Mouse (Mus musculus) urinary bladder, postnatal 25 days (tissue): ENCODE results near the gene Dera.

ENCODE experiments used
- DNase-seq: peaks from one replicate; pipeline ENCODE4 v3.0.0; 2022; ENCODE audit warnings: low spot score

Gene Dera

DNA sequence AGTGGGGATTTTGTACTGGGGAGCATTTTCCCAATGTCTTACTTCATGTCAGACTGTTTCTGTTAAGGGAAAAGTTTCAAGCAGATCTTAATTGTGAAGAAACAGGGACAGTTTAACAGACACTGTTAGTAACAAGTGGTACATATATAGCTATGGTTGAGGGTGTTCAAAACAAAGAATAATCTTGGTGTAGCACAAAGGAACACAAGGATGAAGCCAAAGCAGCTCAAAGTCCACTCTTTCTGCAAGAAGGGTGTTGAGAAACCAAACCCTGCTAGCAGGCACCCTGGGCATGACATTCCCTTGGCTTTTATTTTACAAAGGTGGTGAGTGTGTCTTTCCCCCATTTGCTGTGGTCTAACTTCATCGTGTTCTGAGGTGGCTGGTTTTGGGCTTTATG is 3.5 kb downstream of the Dera start:
- no peak for DNase-seq

DNA sequence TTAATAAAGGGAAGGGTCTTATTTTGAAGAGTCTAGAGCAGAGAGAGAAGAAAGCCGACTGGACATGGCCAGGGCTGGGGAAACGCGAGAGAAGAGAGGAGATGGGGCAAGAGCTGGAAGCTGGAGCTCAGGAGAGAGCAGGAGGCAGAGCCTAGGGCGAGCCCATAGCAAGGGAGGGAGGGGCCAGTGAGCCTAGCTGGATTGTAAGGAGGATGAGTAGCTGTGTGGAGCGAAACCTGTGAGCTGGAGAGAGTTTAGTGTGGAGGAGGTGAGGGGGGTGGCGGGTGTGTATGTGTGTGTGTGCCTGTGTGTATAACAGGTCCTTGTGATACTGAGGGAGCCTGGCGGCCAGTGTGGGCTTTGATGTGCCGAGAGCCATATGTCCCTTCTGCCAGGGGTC is 5.3 kb downstream of the Dera start:
- DNase-seq = no peak

DNA sequence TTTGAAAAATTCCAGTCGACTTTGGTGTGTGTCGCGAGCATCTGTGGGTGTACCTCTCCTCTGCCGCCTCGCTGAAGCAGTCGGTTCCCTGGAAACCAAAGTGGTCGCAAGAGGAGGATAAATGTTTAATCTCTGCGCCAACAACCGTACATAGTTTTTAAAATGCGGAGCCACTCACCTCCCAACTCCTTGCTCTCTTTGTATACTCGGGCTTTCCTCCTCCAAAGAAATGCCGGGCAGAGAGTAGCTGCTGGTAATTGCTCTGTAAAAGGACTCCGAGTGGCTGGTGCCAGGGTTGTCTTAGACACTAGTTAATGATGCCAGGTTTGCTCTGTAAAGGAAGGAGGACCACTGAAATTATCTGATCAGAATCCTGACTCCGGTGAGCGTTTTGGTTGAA is 6.6 kb downstream of the Dera start:
- DNase-seq = no peak

DNA sequence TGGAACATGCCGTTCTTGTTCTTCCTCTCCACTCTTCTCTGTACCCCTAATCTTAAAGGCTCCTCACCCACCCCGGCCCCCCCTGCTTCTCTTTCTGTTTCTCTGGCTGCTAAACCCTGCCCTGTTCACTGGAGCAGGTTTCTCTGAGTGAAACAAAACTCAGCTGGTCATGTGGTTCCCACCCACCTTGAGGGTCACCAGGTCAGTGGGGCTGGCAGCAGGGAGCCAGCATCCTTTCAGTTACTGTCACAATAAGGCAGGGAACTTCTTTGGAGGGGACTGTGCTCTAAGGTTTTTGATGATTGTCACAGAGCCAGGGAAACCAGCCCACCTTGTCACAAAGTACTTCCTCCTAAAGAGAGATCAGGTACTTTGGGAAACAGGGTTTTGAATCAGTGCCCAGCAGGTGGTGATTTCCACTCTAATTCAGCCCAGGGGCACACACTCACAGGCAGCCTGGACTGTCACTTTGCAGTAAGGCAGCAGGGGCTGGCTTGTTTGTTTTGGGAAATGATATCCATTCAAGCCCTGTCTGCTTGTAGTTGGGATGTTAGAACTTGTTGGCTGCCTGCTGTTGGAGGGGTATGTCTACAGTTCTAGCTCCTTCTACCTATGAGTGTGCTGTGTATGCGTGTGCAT is 10.3 kb downstream of the Dera start:
- DNase-seq = no peak

- DNase-seq = no peak
These were observed 11.8 kb downstream of the Dera start for GRCm38 (mm10) chr6:137766177-137766576.

DNA sequence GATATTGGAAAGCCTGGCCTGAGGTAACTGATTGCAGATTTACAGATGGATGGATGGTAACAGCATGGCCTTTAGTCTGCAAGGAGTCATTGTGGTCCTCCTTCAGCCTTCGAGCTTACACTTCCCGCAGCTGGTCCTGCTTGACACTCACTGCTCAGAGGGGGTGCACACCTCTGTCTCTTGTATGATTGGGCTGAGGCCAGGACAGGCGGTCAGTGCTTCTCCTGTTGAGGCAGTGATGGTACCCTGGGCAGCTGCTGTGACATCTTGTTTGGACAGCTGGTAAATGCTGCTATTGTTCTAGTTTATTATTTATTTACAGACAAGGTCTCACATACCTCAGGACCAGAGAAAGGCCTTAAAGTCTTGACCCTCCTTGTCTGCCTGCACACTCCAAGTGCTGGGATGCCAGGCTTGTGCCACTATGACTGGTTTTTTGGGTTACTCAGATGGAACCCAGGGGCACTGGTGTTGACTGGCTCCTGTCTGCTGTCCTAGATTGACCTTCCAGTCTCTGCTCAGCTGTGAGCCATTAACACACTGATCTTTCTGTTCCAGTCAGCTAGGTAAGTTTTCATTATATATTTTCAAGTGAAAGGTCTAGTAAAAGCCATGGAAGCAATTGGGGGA is 17.4 kb downstream of the Dera start:
- no peak for DNase-seq

- no peak for DNase-seq
These were observed 18.7 kb downstream of the Dera start for GRCm38 (mm10) chr6:137772918-137773636.

GRCm38 (mm10) chr6:137773637-137774028 is 19.3 kb downstream of the Dera start:
- no peak for DNase-seq

GRCm38 (mm10) chr6:137774166-137774565 is 19.8 kb downstream of the Dera start:
- no peak for DNase-seq

GRCm38 (mm10) chr6:137775159-137775558 is 20.8 kb downstream of the Dera start:
- DNase-seq = no peak

DNA sequence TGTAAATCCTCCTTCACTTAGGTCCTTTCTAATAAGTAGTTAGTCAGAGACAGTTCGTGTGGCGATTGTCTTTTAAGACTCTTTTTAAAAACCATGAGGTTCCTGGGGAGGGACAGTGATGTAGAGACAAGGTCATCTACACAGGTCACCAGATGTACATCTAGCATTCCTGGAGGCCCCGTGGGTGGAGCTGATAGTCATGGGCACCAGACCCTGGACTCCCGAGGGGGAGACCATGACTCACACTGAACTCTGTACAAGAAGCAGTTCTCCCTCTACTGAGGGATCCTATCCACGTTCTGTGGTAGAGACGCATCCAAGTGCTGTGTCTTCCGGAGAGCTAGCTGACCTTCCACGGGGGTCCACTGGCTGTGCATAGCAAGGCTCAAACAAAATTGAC is 22.6 kb downstream of the Dera start:
- no peak for DNase-seq

DNA sequence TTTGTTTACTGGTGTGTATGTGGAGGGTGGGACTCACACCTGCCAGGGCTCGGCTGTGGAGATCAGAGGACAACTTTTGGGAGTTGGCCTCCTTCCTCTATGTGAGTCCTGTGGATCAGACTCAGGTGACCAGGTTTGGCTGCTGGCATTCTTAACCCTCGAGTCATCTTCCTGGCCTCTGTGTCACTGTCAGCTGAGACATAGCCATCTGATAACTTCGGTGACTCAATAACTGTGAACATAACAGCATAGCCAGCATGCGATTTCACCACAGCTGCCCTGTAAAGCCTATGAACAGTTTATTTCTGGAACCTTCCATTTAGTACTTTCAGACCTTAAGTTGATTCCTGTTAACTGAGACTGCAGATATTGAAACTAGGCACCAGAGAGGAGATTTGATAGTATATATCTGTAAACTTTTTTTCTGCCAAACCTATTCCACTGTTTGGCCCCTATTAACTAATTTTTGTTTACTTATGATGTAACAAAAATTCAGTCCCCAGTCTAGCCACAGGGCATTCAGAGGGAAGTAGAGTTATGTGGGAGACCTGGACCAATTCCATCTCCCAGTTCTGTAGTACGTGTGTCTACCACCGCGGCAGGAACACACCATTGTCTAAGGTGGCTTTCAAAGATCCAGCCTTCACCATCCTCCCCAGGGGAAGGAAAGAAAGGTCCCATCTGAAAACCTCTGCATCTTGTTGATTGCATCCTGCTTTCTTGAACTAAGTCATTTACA is 29.7 kb downstream of the Dera start:
- no peak for DNase-seq

DNA sequence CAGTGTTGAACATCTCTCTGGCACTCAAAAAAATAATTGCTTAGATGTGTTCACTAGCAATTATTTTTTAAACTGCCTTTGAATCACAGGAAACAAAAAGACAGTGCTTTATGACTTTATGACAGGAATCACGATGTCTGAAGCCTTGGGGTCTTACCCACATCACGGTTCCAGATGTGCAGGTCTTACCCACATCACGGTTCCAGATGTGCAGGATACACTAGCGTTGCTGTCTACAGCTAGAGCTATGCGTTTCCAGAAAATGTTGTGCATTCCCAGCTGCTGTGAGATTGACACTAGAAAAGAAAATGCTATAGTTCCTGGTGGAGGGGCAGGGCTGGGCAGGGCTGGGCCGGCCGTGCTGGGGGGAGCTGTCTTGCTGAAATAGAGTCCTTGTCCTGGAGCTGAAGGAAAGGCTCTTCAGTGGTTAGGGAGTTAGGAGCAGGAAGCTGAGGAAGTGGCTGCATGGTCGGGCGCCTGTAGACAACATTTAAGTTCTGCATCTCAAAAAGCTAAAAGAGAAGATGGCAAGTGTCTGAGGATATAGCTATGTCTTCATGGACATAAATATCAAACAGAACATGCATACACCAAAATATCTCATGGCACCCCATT is 34.7 kb downstream of the Dera start:
- no peak for DNase-seq

DNA sequence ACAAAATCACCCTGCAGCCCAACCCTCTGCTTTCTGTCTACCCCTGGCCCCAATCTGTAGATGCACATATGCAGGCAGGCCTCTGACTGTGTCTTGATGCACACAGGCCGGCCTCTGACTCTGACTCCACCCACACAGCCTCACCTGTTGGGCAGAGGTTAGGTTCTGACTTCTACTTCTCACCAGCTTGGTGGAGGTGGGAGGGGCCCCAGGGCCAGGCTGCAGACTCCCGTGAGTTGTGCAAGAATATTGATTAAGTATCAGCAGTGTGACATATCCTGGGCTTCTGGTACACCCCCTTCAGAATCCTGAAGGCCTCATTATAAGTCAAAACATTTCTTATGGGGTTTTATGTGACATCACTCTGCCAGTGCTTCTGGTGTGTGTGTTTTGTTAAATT is 35.3 kb downstream of the Dera start:
- DNase-seq = no peak

- DNase-seq = no peak
These were observed 41.1 kb downstream of the Dera start for GRCm38 (mm10) chr6:137795494-137795893.

DNA sequence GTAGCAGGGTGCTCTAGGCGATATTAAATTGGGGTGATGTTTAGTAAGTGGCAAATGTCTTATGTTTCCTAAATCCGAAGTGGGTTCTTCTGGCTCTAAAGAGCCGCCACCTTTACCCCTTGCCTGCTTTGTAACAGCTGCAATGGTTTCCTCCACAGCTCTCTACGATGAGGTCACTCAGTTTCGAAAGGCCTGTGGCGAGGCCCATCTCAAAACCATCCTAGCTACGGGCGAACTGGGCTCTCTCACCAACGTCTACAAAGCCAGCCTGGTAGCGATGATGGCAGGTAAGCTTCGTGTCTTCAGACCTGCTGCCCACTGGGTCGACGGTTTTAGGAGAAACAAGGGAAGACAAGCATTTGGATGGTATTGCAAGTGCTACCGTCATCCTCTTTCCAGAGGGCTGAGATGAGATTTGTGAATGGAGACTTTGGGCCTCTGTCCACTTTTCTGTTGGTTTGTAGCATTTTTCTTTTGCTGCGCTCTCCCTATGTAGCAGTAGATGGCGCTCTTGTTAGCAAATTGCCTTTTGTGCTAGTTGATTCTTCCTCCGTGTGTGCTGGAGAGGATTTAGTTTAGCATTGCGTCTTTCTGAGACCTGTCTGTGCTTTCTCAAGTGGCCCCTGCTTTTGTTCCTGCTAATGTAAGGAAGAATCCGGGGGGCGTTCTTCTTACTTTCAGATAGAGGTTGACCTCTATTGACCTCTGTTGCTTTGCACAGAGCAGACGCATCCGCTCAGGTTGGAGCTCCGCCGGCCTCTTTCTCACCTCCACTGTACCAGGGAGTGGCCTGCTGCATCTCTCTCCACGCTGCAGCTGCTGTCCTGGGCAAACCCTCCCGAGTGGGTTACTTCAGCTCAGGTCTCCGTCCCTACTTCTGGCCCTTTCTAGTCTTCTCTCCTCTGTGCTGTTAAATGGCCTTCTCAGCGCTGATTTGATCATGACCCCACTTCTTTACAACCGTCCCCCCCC is 42.5 kb downstream of the Dera start:
- DNase-seq = no peak

DNA sequence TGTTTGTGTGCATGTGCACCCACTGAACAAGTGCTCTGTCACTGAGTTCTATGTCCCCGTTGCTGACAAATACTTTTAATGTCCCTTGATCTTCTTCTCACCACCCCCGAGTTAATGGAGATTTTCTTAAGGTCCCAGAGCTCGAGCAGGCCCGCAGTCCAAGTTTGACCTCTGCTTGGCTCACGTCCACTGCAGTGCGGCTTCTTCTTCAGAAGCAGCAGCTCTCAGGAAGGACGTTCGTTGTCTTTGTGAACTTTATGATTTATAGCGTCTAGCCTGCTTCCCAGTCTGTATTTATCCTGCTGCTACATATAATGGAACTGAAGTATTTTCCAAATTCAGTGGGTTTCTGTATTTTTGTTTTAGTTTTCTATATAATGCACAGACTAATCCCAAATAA is 44.9 kb downstream of the Dera start:
- no peak for DNase-seq

DNA sequence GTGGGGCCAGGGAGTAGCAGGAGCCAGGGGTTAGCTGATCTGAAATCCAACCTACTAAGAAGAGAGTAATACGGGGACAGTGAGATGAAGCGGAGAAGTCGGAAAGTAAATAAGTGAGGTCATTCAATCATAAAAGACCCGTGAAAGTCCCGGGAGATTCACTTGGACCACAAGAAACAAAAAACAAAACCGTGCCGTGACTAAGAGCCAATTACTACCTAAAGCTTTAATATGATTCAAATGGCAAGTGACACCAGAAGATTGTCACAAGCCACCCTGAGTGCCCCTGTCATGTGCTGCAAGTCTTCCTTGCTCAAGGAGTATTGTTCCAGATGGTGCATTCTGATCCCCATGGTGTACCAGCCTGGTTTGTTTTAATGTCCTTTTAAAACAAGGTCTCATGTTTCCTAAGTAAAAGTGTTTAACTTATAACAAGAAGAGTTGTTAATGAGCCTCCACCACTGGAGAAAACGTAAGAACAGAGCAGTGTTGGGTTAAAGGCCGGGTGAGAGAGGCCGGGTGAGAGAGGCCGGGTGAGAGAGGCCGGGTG is 49.2 kb downstream of the Dera start:
- no peak for DNase-seq

DNA sequence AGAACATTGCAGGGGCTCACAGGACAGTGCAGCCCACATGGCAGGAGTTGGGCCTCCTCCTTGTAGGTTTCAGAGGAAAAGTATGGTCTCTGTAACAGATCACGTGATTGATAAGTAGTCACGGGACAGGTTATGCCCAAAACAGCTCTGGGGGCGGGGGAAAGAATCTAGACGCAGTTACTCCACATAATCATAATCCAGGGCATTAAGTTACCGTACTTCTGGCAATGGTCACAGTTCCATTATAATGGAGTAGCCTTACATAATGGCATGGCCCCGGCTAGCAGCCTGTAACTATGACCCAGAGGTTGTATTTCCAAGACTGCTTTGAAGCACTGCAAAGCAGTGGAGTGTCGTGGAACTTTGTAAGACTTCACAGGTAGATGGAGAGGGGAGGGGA is 49.8 kb downstream of the Dera start:
- DNase-seq = no peak

DNA sequence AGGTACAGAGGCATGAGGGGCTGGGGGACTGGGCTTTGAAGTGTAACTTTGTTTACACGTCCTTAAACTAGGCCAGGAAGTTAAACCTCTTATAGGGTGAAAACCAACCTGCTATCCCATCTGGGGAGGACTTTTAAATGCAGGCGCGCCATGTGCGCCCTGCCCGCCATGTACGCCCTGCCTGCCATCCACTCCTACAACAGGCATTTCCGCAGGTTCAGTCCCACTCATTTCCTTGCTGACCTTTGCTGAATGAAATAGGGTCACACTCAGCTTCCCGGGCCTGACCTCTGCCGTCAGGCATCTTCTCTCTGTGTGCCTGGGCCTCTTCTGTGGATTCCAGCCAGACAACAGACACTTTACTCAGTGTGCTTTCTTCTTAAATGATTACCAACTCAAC is 50.3 kb downstream of the Dera start:
- DNase-seq = no peak

DNA sequence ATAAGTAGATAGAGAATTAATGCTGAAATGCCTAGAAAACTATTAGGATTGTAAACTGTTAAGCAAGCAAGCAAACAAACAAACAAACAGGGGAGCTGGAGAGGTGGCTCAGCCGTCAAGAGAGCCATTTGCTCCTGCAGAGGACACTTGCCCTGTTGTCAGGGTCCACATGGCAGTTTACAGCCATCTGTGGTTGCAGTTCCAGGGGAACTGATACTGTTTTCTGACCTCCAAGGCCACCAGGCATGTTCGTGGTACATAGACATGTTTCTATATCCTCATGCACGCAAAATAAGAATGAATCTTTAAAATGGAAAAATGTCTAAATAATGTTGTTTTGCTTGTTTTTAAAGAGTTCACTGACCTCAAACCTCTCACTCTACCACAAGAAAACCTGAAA is 52.0 kb downstream of the Dera start:
- no peak for DNase-seq
